Mouse (Mus musculus) naive thymus-derived CD4-positive, alpha-beta T cell, adult 5 months (primary cell): ENCODE measurements around the gene Hist1h3d. TPM values are rescaled to one million over a fixed set of nuclear protein-coding genes. Genes with fewer than 3 reads are reported as not detected.

Experiments used
- polyA plus RNA-seq: library from polyadenylated mRNA; unstranded; fragments of 100-300 nt; shearing (Covaris generic); gene quantifications from one replicate; pipeline ENCODE4 v1.2.1, GENCODE M21; 2017

The Hist1h3d gene
- polyA plus RNA-seq, 1 experiment from 2014 or later: 0.40 TPM

Other genes with a start within 250 kb of the Hist1h3d start
- gene Zfp322a, start 206.6 kb upstream of the Hist1h3d start, polyA plus RNA-seq: 10.4 TPM
- gene Abt1, start 151.9 kb upstream of the Hist1h3d start, polyA plus RNA-seq: 18.0 TPM
- gene Btn1a1, start 109.9 kb upstream of the Hist1h3d start, polyA plus RNA-seq: not detected
- not detected for gene Btn2a2, start 86.9 kb upstream of the Hist1h3d start, polyA plus RNA-seq
- gene Hist1h4h, start 44.7 kb upstream of the Hist1h3d start, polyA plus RNA-seq: 6.2 TPM
- not detected for gene Hist1h2af, start 41.9 kb upstream of the Hist1h3d start, polyA plus RNA-seq
- not detected for gene Hist1h3g, start 40.3 kb upstream of the Hist1h3d start, polyA plus RNA-seq
- 0.42 TPM for gene Hist1h2bh, start 32.4 kb upstream of the Hist1h3d start, polyA plus RNA-seq
- 1.5 TPM for gene Hist1h3f, start 31.7 kb upstream of the Hist1h3d start, polyA plus RNA-seq
- not detected for gene Hist1h4f, start 24.1 kb upstream of the Hist1h3d start, polyA plus RNA-seq
- gene Hist1h1d, start 22.5 kb upstream of the Hist1h3d start, polyA plus RNA-seq: 0.37 TPM
- 5.2 TPM for gene Hist1h3e, start 13.4 kb upstream of the Hist1h3d start, polyA plus RNA-seq
- gene Hist1h2ae, start 4.5 kb upstream of the Hist1h3d start, polyA plus RNA-seq: 1.9 TPM
- 1.2 TPM for gene Hist1h2bg, start 4.4 kb upstream of the Hist1h3d start, polyA plus RNA-seq
- gene Hist1h2bf, start 1.6 kb upstream of the Hist1h3d start, polyA plus RNA-seq: not detected
- not detected for gene Hist1h2ad, start 1.4 kb upstream of the Hist1h3d start, polyA plus RNA-seq
- gene Hist1h4d, start 5.8 kb downstream of the Hist1h3d start, polyA plus RNA-seq: 19.6 TPM
- gene Hist1h2be, start 45.4 kb downstream of the Hist1h3d start, polyA plus RNA-seq: 1.4 TPM
- gene Hist1h1e, start 46.8 kb downstream of the Hist1h3d start, polyA plus RNA-seq: 7.9 TPM
- gene Hist1h2ac, start 108.2 kb downstream of the Hist1h3d start, polyA plus RNA-seq: 2.4 TPM
- gene Hist1h2bc, start 108.4 kb downstream of the Hist1h3d start, polyA plus RNA-seq: 9.8 TPM
- gene Hist1h1t, start 120.1 kb downstream of the Hist1h3d start, polyA plus RNA-seq: not detected
- 9.2 TPM for gene Hist1h4c, start 122.7 kb downstream of the Hist1h3d start, polyA plus RNA-seq
- not detected for gene Hfe, start 135.1 kb downstream of the Hist1h3d start, polyA plus RNA-seq
- gene Hist1h1c, start 163.0 kb downstream of the Hist1h3d start, polyA plus RNA-seq: 41.7 TPM
- gene Hist1h3c, start 169.8 kb downstream of the Hist1h3d start, polyA plus RNA-seq: not detected
- not detected for gene Hist1h2bb, start 171.0 kb downstream of the Hist1h3d start, polyA plus RNA-seq
- gene Hist1h2ab, start 175.4 kb downstream of the Hist1h3d start, polyA plus RNA-seq: 1.9 TPM
- gene Hist1h3b, start 176.5 kb downstream of the Hist1h3d start, polyA plus RNA-seq: not detected
- gene Hist1h4b, start 181.2 kb downstream of the Hist1h3d start, polyA plus RNA-seq: 7.2 TPM
- 1.1 TPM for gene Hist1h4a, start 185.5 kb downstream of the Hist1h3d start, polyA plus RNA-seq
- gene Hist1h3a, start 186.6 kb downstream of the Hist1h3d start, polyA plus RNA-seq: 5.4 TPM
- not detected for gene Hist1h1a, start 187.9 kb downstream of the Hist1h3d start, polyA plus RNA-seq
- not detected for gene Trim38, start 194.2 kb downstream of the Hist1h3d start, polyA plus RNA-seq
- not detected for gene Slc17a2, start 231.2 kb downstream of the Hist1h3d start, polyA plus RNA-seq